Mouse (Mus musculus): ENCODE results near the gene Nfkbia. TPM values are rescaled to one million over a fixed set of nuclear protein-coding genes. Genes with fewer than 3 reads are reported as not detected.

Gene Nfkbia
- polyA plus RNA-seq, 1 experiment from 2014 or later: 43.1 TPM

- no peak for DNase-seq (ENCODE audit: low spot score, missing footprints)
- WGBS: 82% methylated on average over 5 of the region's 5 CpGs
- Histone ChIP-seq H3K36me3 (ENCODE audit: control insufficient read depth, insufficient read depth, low read length) (no peaks in the 10 kb centered on the region), H3K4me3 (ENCODE audit: low read depth, low read length) (no peak overlapping the region), H3K9me3 (ENCODE audit: control insufficient read depth, low read length) (no peaks in the 10 kb centered on the region), H3K4me1 (ENCODE audit: control insufficient read depth, insufficient read depth, low read length) (peaks cover 22% of the 10 kb centered on the region), H3K9ac (ENCODE audit: low read length) (no peak overlapping the region), H3K27me3 (ENCODE audit: control insufficient read depth, insufficient read depth, low read length) (no peaks in the 10 kb centered on the region), H3K4me2 (no peak overlapping the region), H3K27ac (ENCODE audit: low read depth, low read length) (no peak overlapping the region)
- ATAC-seq (ENCODE audit: low FRiP score): no peak
These were observed 29.4 kb downstream of the Nfkbia start for GRCm38 (mm10) chr12:55463087-55463486.

DNA sequence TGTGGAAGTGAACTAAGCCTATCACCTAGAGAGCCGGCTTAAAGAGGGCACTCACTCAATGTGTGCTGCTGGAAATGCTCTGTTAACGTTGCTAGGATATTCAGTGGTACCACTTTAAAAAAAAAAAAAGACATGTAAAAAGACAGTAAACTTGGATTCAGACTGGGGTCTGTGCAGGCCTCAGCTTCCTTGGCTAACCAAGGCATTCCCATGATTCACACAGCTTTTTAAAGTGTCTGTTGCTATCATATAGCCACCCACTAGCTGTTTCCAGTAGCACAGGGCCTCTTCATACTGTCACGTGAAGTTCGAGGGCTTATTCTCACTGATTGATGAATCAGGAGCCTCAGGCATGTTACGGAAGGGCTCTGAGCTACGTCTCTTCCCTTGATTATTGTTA is 30.0 kb downstream of the Nfkbia start:
- ATAC-seq (ENCODE audit: low FRiP score): no peak
- DNase-seq (ENCODE audit: low spot score, missing footprints): no peak
- H3K27me3 ChIP-seq (ENCODE audit: control insufficient read depth, insufficient read depth, low read length): no peaks in the 10 kb centered on the region
- H3K36me3 ChIP-seq (ENCODE audit: control insufficient read depth, insufficient read depth, low read length): no peaks in the 10 kb centered on the region
- H3K4me1 ChIP-seq (ENCODE audit: control insufficient read depth, insufficient read depth, low read length): peaks cover 16% of the 10 kb centered on the region
- H3K27ac ChIP-seq (ENCODE audit: low read depth, low read length): no peak overlapping the region
- no peak overlapping the region for H3K4me2 ChIP-seq
- no peak overlapping the region for H3K4me3 ChIP-seq (ENCODE audit: low read depth, low read length)
- no peak overlapping the region for H3K9ac ChIP-seq (ENCODE audit: low read length)
- no peaks in the 10 kb centered on the region for H3K9me3 ChIP-seq (ENCODE audit: control insufficient read depth, low read length)
- WGBS: 88% methylated on average over 6 of the region's 6 CpGs

DNA sequence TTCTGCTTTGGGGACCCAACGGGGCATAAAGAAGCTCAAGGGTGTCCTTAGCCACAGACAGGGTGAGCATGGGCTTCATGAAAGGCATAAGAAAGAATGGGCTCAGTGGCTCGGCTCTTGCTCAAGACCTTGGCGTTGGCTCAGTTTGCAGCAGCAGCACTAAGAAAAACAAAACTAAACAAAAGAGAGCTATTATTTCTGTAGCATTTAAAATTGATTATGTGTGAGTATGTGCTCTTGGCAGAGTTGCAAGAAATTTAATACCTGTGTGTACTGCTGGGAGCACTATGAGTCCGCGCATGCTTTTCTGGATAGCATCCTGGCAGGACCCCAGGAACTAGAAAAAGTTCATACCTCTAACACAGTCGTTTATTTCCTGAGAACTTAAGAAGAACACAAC is 30.7 kb downstream of the Nfkbia start:
- Histone ChIP-seq H3K4me3 (ENCODE audit: low read depth, low read length) (no peak overlapping the region), H3K4me1 (ENCODE audit: control insufficient read depth, insufficient read depth, low read length) (peaks cover 13% of the 10 kb centered on the region), H3K4me2 (no peak overlapping the region), H3K27ac (ENCODE audit: low read depth, low read length) (no peak overlapping the region), H3K9me3 (ENCODE audit: control insufficient read depth, low read length) (no peaks in the 10 kb centered on the region), H3K36me3 (ENCODE audit: control insufficient read depth, insufficient read depth, low read length) (no peaks in the 10 kb centered on the region), H3K27me3 (ENCODE audit: control insufficient read depth, insufficient read depth, low read length) (no peaks in the 10 kb centered on the region), H3K9ac (ENCODE audit: low read length) (no peak overlapping the region)
- WGBS: 89% methylated on average over 6 of the region's 6 CpGs
- DNase-seq (ENCODE audit: low spot score, missing footprints) (no peak), ATAC-seq (ENCODE audit: low FRiP score) (no peak)

DNA sequence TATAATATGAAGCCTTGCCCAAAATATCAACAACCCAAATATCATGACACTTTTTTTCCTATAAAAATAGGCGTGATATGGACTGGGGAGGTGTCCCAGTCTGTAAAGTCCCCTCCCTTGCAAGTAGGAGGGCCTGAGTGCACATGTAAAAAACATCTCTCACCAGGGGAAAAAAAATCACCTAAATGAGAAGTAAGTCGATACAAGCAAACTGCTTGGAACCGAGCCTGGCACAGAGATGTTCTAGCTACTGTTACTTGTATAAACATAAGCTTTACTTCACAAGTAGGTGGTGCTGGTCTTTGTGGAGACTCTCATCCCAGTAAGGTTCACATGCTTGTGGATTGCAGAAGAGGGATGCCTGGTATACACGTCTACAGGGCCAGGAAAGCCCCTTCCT is 31.5 kb downstream of the Nfkbia start:
- Histone ChIP-seq H3K4me3 (ENCODE audit: low read depth, low read length) (no peak overlapping the region), H3K27ac (ENCODE audit: low read depth, low read length) (no peak overlapping the region), H3K27me3 (ENCODE audit: control insufficient read depth, insufficient read depth, low read length) (no peaks in the 10 kb centered on the region), H3K9me3 (ENCODE audit: control insufficient read depth, low read length) (no peaks in the 10 kb centered on the region), H3K9ac (ENCODE audit: low read length) (no peak overlapping the region), H3K4me2 (no peak overlapping the region), H3K4me1 (ENCODE audit: control insufficient read depth, insufficient read depth, low read length) (peaks cover 10% of the 10 kb centered on the region; the same call in 1 of the 2 replicates), H3K36me3 (ENCODE audit: control insufficient read depth, insufficient read depth, low read length) (no peaks in the 10 kb centered on the region)
- ATAC-seq (ENCODE audit: low FRiP score) (no peak), DNase-seq (ENCODE audit: low spot score, missing footprints) (no peak)
- 76% methylated on average over 4 of the region's 4 CpGs for WGBS

DNA sequence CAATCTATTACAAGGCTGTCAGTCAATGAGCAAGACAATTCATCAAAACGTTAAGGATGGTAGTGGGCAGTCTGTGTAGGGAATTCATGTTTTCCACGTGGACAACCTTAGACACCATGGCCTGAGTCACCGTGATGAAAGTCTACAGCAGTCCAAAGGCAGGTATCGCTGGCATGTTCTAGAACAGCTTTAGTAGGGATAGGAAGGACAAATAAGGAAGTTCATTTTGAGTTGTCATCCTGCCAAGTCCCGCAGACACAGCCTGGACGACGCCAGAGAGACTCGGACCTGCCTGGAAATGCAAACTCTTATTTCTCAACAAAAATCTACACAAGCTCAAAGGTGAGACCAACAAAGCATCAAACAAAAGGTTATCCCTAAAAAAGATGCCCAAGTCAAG is 32.7 kb downstream of the Nfkbia start:
- H3K9me3 ChIP-seq (ENCODE audit: control insufficient read depth, low read length): no peaks in the 10 kb centered on the region
- no peak overlapping the region for H3K9ac ChIP-seq (ENCODE audit: low read length)
- DNase-seq (ENCODE audit: low spot score, missing footprints) (no peak), ATAC-seq (ENCODE audit: low FRiP score) (no peak)
- no peak overlapping the region for H3K4me2 ChIP-seq
- 85% methylated on average over 8 of the region's 8 CpGs for WGBS
- peaks cover 8% of the 10 kb centered on the region; the same call in 1 of the 2 replicates for H3K4me1 ChIP-seq (ENCODE audit: control insufficient read depth, insufficient read depth, low read length)
- H3K27me3 ChIP-seq (ENCODE audit: control insufficient read depth, insufficient read depth, low read length): no peaks in the 10 kb centered on the region
- H3K36me3 ChIP-seq (ENCODE audit: control insufficient read depth, insufficient read depth, low read length): no peaks in the 10 kb centered on the region
- H3K27ac ChIP-seq (ENCODE audit: low read depth, low read length): no peak overlapping the region
- H3K4me3 ChIP-seq (ENCODE audit: low read depth, low read length): no peak overlapping the region

DNA sequence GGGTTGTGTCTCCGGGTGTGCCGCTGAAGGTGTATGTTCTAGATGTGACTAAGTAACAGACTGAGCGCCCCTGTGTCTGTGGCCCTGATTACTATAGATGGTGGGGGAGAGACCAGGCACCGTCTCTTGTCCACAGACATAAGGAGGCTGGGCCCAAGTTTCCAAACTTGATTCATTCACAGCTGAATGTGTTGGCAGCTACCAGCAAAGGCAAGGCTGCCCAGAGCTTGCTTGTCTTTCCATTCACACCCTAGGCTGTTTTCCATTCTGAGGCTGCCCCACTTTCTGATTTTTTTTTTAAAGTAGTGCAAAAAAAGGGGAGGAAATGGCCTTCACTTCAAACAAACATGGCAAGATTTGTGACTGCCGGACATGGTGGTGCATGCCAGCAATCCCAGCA is 35.6 kb downstream of the Nfkbia start:
- Histone ChIP-seq H3K27ac (ENCODE audit: low read depth, low read length) (no peak overlapping the region), H3K4me1 (ENCODE audit: control insufficient read depth, insufficient read depth, low read length) (no peaks in the 10 kb centered on the region), H3K27me3 (ENCODE audit: control insufficient read depth, insufficient read depth, low read length) (no peaks in the 10 kb centered on the region), H3K4me3 (ENCODE audit: low read depth, low read length) (no peak overlapping the region), H3K4me2 (no peak overlapping the region), H3K9ac (ENCODE audit: low read length) (no peak overlapping the region), H3K36me3 (ENCODE audit: control insufficient read depth, insufficient read depth, low read length) (no peaks in the 10 kb centered on the region), H3K9me3 (ENCODE audit: control insufficient read depth, low read length) (no peaks in the 10 kb centered on the region)
- ATAC-seq (ENCODE audit: low FRiP score): no peak
- DNase-seq (ENCODE audit: low spot score, missing footprints): no peak
- WGBS: 91% methylated on average over 5 of the region's 5 CpGs

DNA sequence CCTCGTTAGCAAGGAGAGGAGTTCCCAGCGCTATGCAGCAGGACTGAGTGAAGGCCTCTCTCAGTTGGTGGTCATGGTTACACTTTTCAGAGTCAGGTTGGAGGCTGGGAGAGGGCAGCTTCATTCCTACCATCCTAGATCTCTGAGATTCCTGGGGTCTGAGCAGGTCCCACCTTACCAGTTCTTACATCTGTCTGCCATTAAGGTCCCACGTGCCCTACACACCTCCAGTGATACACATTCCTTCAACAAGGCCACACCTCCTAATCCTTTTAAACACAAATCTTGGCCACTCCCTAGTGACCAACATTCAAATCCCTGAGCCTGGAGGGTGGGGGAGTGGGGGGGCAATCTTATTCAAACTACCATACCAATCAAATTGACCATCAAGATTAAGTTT is 36.3 kb downstream of the Nfkbia start:
- H3K9me3 ChIP-seq (ENCODE audit: control insufficient read depth, low read length): no peaks in the 10 kb centered on the region

DNA sequence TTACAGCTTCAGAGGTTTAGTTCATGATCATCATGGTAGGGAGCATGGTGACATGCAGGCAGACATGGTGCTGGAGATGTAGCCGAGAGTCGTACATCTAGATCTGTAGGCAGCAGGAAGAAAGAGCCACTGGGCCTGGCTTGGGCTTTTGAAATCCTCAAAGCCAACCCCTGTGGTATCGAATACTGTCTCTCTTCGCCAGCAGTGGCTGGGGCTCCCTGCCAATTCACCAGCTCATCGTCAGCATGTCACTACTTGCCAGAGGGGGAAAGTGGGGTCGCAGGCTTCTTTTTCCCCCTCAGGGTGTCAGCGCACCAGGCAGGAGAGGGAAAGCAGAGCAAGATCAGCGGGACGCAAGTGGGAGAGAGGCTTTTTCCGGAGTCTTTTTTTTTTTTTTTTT is 37.2 kb downstream of the Nfkbia start:
- Histone ChIP-seq H3K27ac (ENCODE audit: low read depth, low read length) (no peak overlapping the region), H3K9me3 (ENCODE audit: control insufficient read depth, low read length) (no peaks in the 10 kb centered on the region), H3K4me1 (ENCODE audit: control insufficient read depth, insufficient read depth, low read length) (peaks cover 2% of the 10 kb centered on the region; the same call in 1 of the 2 replicates), H3K9ac (ENCODE audit: low read length) (no peak overlapping the region), H3K4me3 (ENCODE audit: low read depth, low read length) (no peak overlapping the region), H3K36me3 (ENCODE audit: control insufficient read depth, insufficient read depth, low read length) (no peaks in the 10 kb centered on the region), H3K4me2 (no peak overlapping the region), H3K27me3 (ENCODE audit: control insufficient read depth, insufficient read depth, low read length) (no peaks in the 10 kb centered on the region)
- 85% methylated on average over 9 of the region's 10 CpGs for WGBS
- no peak for DNase-seq (ENCODE audit: low spot score, missing footprints)
- ATAC-seq (ENCODE audit: low FRiP score): no peak

More for the DNA sequence above, 36.3 kb downstream of the Nfkbia start:
- H3K36me3 ChIP-seq (ENCODE audit: control insufficient read depth, insufficient read depth, low read length): no peaks in the 10 kb centered on the region
- 70% methylated on average over 3 of the region's 3 CpGs for WGBS
- no peak overlapping the region for H3K9ac ChIP-seq (ENCODE audit: low read length)
- no peak overlapping the region for H3K27ac ChIP-seq (ENCODE audit: low read depth, low read length)
- no peaks in the 10 kb centered on the region for H3K4me1 ChIP-seq (ENCODE audit: control insufficient read depth, insufficient read depth, low read length)
- no peak for ATAC-seq (ENCODE audit: low FRiP score)
- H3K4me2 ChIP-seq: no peak overlapping the region
- no peak overlapping the region for H3K4me3 ChIP-seq (ENCODE audit: low read depth, low read length)
- DNase-seq (ENCODE audit: low spot score, missing footprints): no peak
- H3K27me3 ChIP-seq (ENCODE audit: control insufficient read depth, insufficient read depth, low read length): no peaks in the 10 kb centered on the region

- WGBS: 80% methylated on average over 4 of the region's 4 CpGs
These were observed 38.5 kb downstream of the Nfkbia start for GRCm38 (mm10) chr12:55453924-55454323.

DNA sequence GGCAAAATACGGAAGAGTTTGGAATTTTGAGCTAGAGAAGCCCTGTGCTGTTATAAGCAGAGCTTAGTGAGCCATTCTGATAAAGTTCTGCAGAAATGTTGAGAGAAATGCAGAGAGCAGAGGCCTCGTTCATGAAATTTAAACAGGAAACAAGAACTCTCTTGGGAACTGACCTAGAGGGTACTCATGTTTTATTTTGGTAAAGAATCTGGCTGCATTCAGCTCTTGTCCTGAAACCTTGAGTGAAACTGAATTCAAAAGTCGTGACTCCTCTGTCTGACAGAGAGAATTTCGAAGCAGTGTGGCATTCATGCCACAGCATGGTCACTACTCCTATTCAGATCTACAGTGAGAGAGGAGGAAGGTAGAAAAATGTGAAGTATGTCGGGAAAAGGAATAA is 39.6 kb downstream of the Nfkbia start:
- Histone ChIP-seq H3K9me3 (ENCODE audit: control insufficient read depth, low read length) (no peaks in the 10 kb centered on the region), H3K36me3 (ENCODE audit: control insufficient read depth, insufficient read depth, low read length) (no peaks in the 10 kb centered on the region), H3K9ac (ENCODE audit: low read length) (no peak overlapping the region), H3K4me3 (ENCODE audit: low read depth, low read length) (no peak overlapping the region), H3K27me3 (ENCODE audit: control insufficient read depth, insufficient read depth, low read length) (no peaks in the 10 kb centered on the region), H3K4me1 (ENCODE audit: control insufficient read depth, insufficient read depth, low read length) (peaks cover 5% of the 10 kb centered on the region), H3K27ac (ENCODE audit: low read depth, low read length) (no peak overlapping the region), H3K4me2 (no peak overlapping the region)
- ATAC-seq (ENCODE audit: low FRiP score): no peak
- WGBS: 67% methylated on average over 5 of the region's 5 CpGs
- DNase-seq (ENCODE audit: low spot score, missing footprints): no peak

More at GRCm38 (mm10) chr12:55453924-55454323, 38.5 kb downstream of the Nfkbia start:
- Histone ChIP-seq H3K27ac (ENCODE audit: low read depth, low read length) (no peak overlapping the region), H3K9ac (ENCODE audit: low read length) (no peak overlapping the region), H3K4me1 (ENCODE audit: control insufficient read depth, insufficient read depth, low read length) (peaks cover 2% of the 10 kb centered on the region; the same call in 1 of the 2 replicates), H3K4me3 (ENCODE audit: low read depth, low read length) (no peak overlapping the region), H3K4me2 (no peak overlapping the region), H3K27me3 (ENCODE audit: control insufficient read depth, insufficient read depth, low read length) (no peaks in the 10 kb centered on the region), H3K36me3 (ENCODE audit: control insufficient read depth, insufficient read depth, low read length) (no peaks in the 10 kb centered on the region), H3K9me3 (ENCODE audit: control insufficient read depth, low read length) (no peaks in the 10 kb centered on the region)
- ATAC-seq (ENCODE audit: low FRiP score): no peak
- no peak for DNase-seq (ENCODE audit: low spot score, missing footprints)
